Mouse (Mus musculus): ENCODE results near the gene Apba3.

DNA sequence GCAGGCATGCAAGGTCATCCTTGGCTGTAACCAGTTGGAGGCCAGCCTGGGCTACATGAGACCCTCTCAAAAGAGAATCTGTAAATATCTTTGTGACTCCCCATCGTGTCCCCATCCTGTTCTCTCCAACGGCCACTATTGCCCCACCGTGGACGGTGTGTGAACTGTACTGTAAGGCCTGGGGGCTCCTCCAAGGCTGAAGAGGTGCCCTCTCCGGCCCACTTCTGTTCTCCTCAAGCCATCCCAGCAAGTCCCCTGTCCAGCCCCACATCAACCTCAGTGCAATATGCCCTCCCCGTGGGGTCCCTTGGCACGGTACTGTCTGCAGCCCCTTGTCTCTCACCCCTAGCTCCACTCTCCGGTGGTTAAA, 52.6 kb downstream of the Apba3 start:
- TF ChIP-seq CTCF (IDR thresholded peaks at IDR 0.05) (peak; percentile 49), POLR2A (IDR thresholded peaks at IDR 0.05; ENCODE audit: insufficient read depth, low read depth, low read length) (no peak), EP300 (IDR thresholded peaks at IDR 0.05; ENCODE audit: insufficient read depth, low read depth, low read length) (no peak)

Data from heart, adult 2 months (tissue).